Mouse (Mus musculus) CD4-positive helper T cell, adult 2 months (primary cell): Measurements from ENCODE around the gene Gadd45gip1.

Source experiments
- DNase-seq: peaks from one replicate; pipeline ENCODE4 v3.0.0-alpha.2; 2012; ENCODE audit warnings: low read depth, missing footprints, low spot score

Gene Gadd45gip1

GRCm38 (mm10) chr8:84832034-84832717 lies 854 bp downstream of the Gadd45gip1 start:
- DNase-seq: peak; percentile 89

DNA sequence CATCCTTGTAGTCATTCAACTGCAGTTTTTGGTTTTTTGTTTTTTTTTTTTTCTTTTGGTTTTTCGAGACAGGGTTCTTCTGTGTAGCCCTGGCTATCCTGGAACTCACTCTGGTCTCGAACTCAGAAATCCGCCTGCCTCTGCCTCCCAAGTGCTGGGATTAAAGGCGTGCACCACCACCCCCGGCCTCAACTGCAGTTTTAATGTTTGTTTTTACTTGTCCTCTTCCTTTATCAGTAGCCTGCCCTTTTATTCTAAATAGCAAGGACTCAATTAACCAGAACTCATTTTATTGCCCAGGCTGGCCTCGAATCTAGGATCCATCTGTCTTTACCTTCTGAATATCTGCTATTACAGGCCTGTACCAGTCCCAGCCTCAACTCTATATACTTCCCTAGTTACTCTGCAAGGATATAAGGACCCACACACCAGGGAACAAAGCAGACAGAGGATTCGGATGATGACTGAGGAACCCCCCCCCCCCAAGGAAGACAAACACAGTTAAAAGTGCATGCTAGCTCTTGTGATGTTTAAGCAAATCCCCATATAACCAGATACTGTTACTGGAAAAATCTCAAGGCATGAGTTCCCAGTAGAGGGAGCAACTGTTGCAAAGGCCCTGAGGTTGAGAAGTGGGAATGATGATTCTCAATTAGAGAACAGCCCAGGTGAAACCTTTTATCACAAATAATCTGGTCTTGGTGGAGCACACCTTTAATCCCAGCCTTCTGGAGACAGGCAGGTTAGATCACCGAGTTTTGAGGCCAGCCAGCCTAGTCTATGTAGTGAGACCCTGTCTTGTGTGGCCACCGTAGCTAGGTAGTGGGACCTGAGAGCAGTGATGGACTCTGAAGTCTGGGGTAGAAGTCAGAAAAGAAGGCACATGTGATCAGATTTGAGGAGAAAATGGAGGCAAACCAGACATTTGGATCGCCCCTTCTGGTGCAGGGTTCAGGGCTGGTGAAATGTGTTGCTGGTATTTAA lies 1.7 kb downstream of the Gadd45gip1 start:
- no peak for DNase-seq

- no peak for DNase-seq
These were observed 2.9 kb downstream of the Gadd45gip1 start for GRCm38 (mm10) chr8:84834002-84834865.

- no peak for DNase-seq
These were observed 3.8 kb downstream of the Gadd45gip1 start for GRCm38 (mm10) chr8:84834866-84835855.

- DNase-seq: no peak
These were observed 6.0 kb downstream of the Gadd45gip1 start for GRCm38 (mm10) chr8:84837149-84837911.

- DNase-seq: no peak
These were observed 6.7 kb downstream of the Gadd45gip1 start for GRCm38 (mm10) chr8:84837912-84838470.

GRCm38 (mm10) chr8:84838513-84838912 lies 7.2 kb downstream of the Gadd45gip1 start:
- DNase-seq: no peak

DNA sequence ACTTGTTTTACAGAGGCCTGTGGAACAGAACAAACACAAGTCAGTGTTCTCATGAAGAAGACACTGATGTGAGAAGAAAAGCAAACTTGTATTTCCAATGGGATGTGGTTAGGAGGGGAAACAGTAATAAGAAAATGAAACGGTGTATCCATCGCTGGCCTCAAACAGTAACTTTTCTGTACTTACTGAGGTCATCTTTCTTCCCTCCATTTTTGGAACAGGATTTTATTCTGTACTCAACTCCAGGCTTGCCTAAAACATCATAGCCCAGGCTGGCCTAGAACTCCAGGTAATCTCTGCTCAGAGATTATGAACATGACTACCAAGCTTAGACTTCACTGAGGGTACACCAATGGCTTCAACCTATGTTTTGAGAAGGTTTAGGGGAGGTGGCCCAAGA lies 8.1 kb downstream of the Gadd45gip1 start:
- no peak for DNase-seq

GRCm38 (mm10) chr8:84839875-84840247 lies 8.5 kb downstream of the Gadd45gip1 start:
- DNase-seq: no peak

DNA sequence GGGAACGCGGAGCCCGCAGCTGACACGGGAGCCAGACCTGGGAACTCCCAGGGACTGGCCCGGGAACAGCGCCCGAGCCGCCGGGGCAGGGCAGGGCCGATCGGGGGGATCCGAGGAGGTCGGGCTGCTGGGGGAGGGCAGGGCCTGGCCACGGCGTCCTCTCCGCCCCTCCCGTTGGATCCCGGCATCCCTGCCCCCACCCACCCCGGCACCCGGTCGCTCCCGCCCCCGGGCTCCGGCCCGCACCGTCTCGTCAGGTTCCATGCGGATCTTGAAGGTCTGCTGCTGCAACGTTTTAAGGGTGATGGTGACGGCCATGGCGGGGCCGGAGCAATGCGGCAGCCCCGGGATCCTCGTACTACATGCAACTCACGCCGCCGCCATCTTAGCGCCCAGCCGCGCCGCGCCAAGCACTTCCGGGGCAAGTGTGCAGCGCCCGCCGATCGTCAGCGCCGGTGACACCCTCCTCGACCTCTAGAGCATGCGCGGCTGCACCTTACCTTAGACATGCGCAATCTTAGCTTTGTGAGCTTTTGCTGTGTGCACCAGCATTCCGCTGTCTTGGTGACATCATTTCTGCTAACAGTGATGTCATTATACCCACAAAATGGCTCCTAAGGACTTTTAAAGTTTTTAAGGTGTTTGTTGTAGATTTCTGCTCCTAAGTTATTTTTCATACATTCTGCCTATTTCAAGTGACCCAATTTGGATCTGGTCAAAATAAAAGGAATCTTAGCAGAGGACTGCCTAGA lies 9.1 kb downstream of the Gadd45gip1 start, which contains the start of gene Rad23a:
Gene Rad23a (minus strand): TSS at position 418 of the 752 bp plus-strand sequence.
- DNase-seq: peak; percentile 97

GRCm38 (mm10) chr8:84841514-84841913 lies 10.2 kb downstream of the Gadd45gip1 start:
- DNase-seq: no peak

GRCm38 (mm10) chr8:84844397-84845070 lies 13.2 kb downstream of the Gadd45gip1 start:
- DNase-seq: peak; percentile 35

GRCm38 (mm10) chr8:84845355-84846093 lies 14.2 kb downstream of the Gadd45gip1 start:
- no peak for DNase-seq

DNA sequence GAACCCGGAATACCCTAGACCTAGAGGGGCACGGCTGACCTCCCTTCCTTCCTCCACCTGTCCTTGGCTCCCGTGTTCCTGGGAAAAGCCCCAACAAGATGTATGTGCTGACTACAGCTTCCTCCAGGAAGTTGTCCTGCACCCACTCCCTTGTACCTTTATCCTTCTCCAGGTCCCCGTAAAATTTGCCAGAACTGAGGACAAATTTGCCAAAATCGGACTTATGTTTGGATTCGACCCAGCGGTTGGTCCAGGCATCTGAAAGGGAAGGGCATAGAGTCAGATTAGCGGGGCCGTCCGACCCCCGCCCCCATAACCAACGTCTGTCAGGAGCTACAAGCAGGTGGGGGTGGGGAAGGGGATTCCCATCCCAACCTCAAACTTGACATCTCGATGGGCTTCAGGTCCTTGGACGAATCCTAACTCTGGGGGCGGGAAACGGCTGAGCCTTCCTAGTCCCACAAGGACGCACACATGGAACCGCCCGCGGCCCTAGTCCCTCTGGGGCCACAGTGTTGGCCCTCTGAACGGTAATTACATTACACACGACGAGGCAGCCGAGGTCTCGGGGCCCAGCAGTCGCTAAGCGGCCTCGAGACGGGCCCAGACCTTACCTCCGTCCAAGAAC lies 14.9 kb downstream of the Gadd45gip1 start:
- DNase-seq: no peak

DNA sequence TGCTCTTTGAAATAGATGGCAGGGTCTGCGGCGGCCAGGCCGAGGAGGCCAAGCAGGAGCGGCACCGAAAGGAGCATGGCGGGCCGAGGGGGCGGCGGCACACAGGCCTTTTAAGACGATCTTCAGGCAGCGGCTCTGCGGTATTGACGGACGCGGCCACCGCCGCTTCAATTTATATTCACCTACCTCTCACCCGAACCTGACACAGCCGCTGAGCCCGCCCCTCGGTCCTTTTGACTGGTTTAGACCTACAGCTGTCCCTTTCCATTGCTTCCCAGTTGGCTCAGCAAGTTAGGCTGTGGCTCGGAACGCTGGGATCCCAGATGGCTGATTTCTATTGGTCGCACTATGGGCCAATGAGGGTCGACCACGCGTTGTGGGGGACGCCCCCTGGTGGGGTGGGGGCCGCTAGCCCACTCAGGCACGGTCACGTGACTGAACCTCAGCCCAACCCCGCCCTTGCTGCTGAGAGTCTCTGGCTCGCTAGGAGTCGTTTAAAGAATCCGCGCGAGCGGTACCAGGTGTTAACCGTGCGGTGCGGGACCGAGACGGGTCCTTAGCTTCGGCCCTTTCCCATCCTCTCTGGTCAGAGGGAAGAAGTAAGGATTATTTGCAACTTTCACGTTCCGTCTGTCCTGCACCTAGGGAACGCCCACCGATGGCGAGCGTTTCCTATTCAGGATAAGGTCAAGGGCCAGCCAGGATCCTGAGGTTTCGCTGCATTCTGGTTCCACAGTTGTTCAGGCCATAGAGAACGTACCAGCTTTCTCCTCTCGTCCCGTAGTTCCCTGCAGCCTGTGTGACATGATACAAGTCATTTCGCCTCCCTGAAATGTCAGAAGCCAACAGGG lies 15.6 kb downstream of the Gadd45gip1 start, which contains the start of gene Calr:
Gene Calr (minus strand): TSS at position 213 of the 851 bp plus-strand sequence.
- peak; percentile 100 for DNase-seq
